Mouse (Mus musculus): ENCODE results near the gene Dhrs7c. TPM values are rescaled to one million over a fixed set of nuclear protein-coding genes. Genes with fewer than 3 reads are reported as not detected.

Gene Dhrs7c
- total and polyA plus RNA-seq, 3 experiments, result not detected

- DNase-seq (ENCODE audit: extremely low read depth), result no peak
- TF ChIP-seq ETS1 (conservative IDR thresholded peaks at IDR 0.05; ENCODE audit: low read depth, low read length) (no peak), MAZ (IDR thresholded peaks at IDR 0.05; ENCODE audit: low read depth, low read length) (no peak), JUN (IDR thresholded peaks at IDR 0.05; ENCODE audit: insufficient read depth, low read depth, low read length) (no peak), HCFC1 (IDR thresholded peaks at IDR 0.05; ENCODE audit: low read depth, low read length) (no peak), BHLHE40 (IDR thresholded peaks at IDR 0.05; ENCODE audit: low read depth, low read length) (no peak), NRF1 (IDR thresholded peaks at IDR 0.05; ENCODE audit: low read depth, low read length) (no peak), POLR2AphosphoS2 (IDR thresholded peaks at IDR 0.05; ENCODE audit: low read depth, low read length) (no peak), ELF1 (IDR thresholded peaks at IDR 0.05; ENCODE audit: low read depth, low read length) (no peak), MAFK (IDR thresholded peaks at IDR 0.05; ENCODE audit: insufficient replicate concordance, low read length) (no peak), GABPA (IDR thresholded peaks at IDR 0.05; ENCODE audit: insufficient replicate concordance, low read depth, low read length) (no peak), SIN3A (IDR thresholded peaks at IDR 0.05; ENCODE audit: low read length) (no peak), USF1 (IDR thresholded peaks at IDR 0.05; ENCODE audit: low read depth, low read length) (no peak)
- Histone ChIP-seq H3K4me1 (ENCODE audit: control insufficient read depth in 1 of 2, insufficient read depth in 2 of 2) (peaks cover 0 to 4% of the 10 kb centered on the region in 2 experiments; a peak in 2 of 4 replicates), H3K27me3 (replicated peaks) (peaks cover 4% of the 10 kb centered on the region), H3K9ac (ENCODE audit: insufficient read depth, low read depth) (no peak overlapping the region), H3K27ac (ENCODE audit: insufficient read depth, low read depth) (no peak overlapping the region), H3K36me3 (replicated peaks in 1 of 2; ENCODE audit: control insufficient read depth in 1 of 2, insufficient read depth in 1 of 2, low read length in 1 of 2) (no peaks in the 10 kb centered on the region), H3K4me2 (ENCODE audit: insufficient read depth, low read depth, poor library complexity, severe bottlenecking) (no peak overlapping the region), H3K4me3 (replicated peaks in 1 of 3; ENCODE audit: low read depth in 2 of 3, low read length in 2 of 3, poor library complexity in 1 of 3) (no peak overlapping the region), H3K9me3 (replicated peaks; ENCODE audit: low read length) (no peaks in the 10 kb centered on the region), H3K79me2 (replicated peaks; ENCODE audit: control insufficient read depth, extremely low read depth, insufficient read depth, poor library complexity, severe bottlenecking) (no peaks in the 10 kb centered on the region)
- dilution Hi-C loops (cut with MboI; ENCODE audit: extremely low pct_ligation_motif_present, extremely low pct_unique_long_range_greater_than_20kb, low sequenced_read_pairs) (no loop called here), in situ Hi-C loops (cut with MboI; ENCODE audit: low pct_ligation_motif_present, low pct_unique_long_range_greater_than_20kb, low sequenced_read_pairs) (no loop called here)
Observed at GRCm38 (mm10) chr11:67853996-67854395, 56.0 kb downstream of the Dhrs7c start.

- Histone ChIP-seq H3K4me2 (ENCODE audit: insufficient read depth, low read depth, poor library complexity, severe bottlenecking) (no peak overlapping the region), H3K9me3 (replicated peaks; ENCODE audit: low read length) (no peaks in the 10 kb centered on the region), H3K27ac (ENCODE audit: insufficient read depth, low read depth) (no peak overlapping the region), H3K79me2 (replicated peaks; ENCODE audit: control insufficient read depth, extremely low read depth, insufficient read depth, poor library complexity, severe bottlenecking) (no peaks in the 10 kb centered on the region), H3K4me1 (ENCODE audit: control insufficient read depth in 1 of 2, insufficient read depth in 2 of 2) (peaks cover 0 to 4% of the 10 kb centered on the region in 2 experiments; a peak in 2 of 4 replicates), H3K36me3 (replicated peaks in 1 of 2; ENCODE audit: control insufficient read depth in 1 of 2, insufficient read depth in 1 of 2, low read length in 1 of 2) (no peaks in the 10 kb centered on the region), H3K9ac (ENCODE audit: insufficient read depth, low read depth) (no peak overlapping the region), H3K4me3 (replicated peaks in 1 of 3; ENCODE audit: low read depth in 2 of 3, low read length in 2 of 3, poor library complexity in 1 of 3) (no peak overlapping the region), H3K27me3 (replicated peaks) (peaks cover 7% of the 10 kb centered on the region)
- dilution Hi-C loops (cut with MboI; ENCODE audit: extremely low pct_ligation_motif_present, extremely low pct_unique_long_range_greater_than_20kb, low sequenced_read_pairs) (no loop called here), in situ Hi-C loops (cut with MboI; ENCODE audit: low pct_ligation_motif_present, low pct_unique_long_range_greater_than_20kb, low sequenced_read_pairs) (no loop called here)
- peak; percentile 74 for DNase-seq (ENCODE audit: extremely low read depth)
- TF ChIP-seq CTCF (conservative IDR thresholded peaks at IDR 0.05 in 1 of 2, IDR thresholded peaks at IDR 0.05 in 1 of 2; ENCODE audit: low read depth in 2 of 2, low read length in 2 of 2) (peak; percentile 96 to 99), RAD21 (IDR thresholded peaks at IDR 0.05; ENCODE audit: low read depth, low read length) (peak; percentile 50), MYC (IDR thresholded peaks at IDR 0.05; ENCODE audit: low read depth, low read length) (0 out of 2 replicates have a peak, but pooled peaks have one; percentile 38), KAT2A (IDR thresholded peaks at IDR 0.05; ENCODE audit: insufficient replicate concordance, low read length) (no peak), MAFK (IDR thresholded peaks at IDR 0.05; ENCODE audit: insufficient replicate concordance, low read length) (peak; percentile 95), NRF1 (IDR thresholded peaks at IDR 0.05; ENCODE audit: low read depth, low read length) (no peak), JUN (IDR thresholded peaks at IDR 0.05; ENCODE audit: insufficient read depth, low read depth, low read length) (no peak), MEF2A (IDR thresholded peaks at IDR 0.05; ENCODE audit: borderline replicate concordance, low read depth, low read length) (peak; percentile 42; the same call in 1 of the 2 replicates), SMC3 (IDR thresholded peaks at IDR 0.05; ENCODE audit: low read depth, low read length) (peak; percentile 73)
Observed at GRCm38 (mm10) chr11:67855035-67855434, 57.0 kb downstream of the Dhrs7c start.
